Mouse (Mus musculus): ENCODE data around the gene Tmem175. TPM values are rescaled to one million over a fixed set of nuclear protein-coding genes. Genes with fewer than 3 reads are reported as not detected.

Tmem175 gene
- total RNA-seq, 4 experiments from 2014 or later, result 39.5 to 44.9 (median 42.5) TPM

GRCm38 (mm10) chr5:108653341-108653740, 23.8 kb downstream of the Tmem175 start:
- no peak for DNase-seq (ENCODE audit: low spot score in 2 of 2)

DNA sequence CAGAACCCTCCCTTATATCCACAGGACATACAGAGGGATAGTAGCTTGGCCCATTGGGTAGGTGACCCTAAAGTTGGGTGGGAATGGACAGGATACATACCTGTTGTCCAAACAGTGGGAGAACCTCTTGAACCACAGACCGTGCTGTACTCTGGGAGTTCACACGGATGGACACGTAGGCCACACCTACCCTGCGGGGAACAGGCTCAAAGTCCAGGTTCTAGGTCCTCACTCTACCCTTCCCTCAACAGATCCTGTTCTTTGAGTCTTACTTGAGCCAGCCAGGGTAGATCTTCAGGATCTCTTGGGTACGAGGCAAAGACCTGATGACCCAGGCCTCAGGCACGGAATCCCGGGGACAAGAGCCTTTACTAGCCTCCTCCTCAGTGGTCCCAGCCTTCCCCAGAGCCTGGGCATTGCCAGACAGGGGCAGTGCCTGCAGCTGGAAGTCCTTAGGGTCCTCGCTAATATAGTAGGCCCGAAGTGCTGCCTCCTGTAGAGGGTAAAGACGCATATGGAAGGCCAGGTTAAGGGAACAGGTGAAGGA, 24.9 kb downstream of the Tmem175 start:
- no peak for DNase-seq (ENCODE audit: low spot score in 2 of 2)

DNA sequence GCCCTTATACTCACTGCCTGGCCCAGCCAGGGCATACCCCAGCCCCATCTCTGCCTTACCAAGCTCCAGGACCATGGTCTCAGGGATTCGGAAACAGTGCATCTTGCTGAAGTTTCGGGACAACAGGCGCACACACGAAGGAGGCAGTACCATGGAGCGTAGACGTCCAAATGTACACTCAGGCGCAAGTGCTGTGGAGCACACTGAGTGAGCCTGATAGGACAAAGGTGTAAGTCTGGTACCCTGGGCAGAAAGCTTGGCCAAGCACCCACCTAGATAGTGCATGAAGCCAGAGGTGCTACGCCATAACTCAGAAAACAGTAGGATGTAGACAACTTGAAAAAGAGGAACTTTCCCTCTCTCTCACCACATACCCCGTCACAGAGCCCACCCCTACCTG, 25.8 kb downstream of the Tmem175 start:
- no peak for DNase-seq (ENCODE audit: low spot score in 2 of 2)

GRCm38 (mm10) chr5:108655891-108656650, 26.5 kb downstream of the Tmem175 start:
- no peak for DNase-seq (ENCODE audit: low spot score in 2 of 2)

GRCm38 (mm10) chr5:108657406-108657805, 27.8 kb downstream of the Tmem175 start:
- DNase-seq (ENCODE audit: low spot score in 2 of 2), result no peak

DNA sequence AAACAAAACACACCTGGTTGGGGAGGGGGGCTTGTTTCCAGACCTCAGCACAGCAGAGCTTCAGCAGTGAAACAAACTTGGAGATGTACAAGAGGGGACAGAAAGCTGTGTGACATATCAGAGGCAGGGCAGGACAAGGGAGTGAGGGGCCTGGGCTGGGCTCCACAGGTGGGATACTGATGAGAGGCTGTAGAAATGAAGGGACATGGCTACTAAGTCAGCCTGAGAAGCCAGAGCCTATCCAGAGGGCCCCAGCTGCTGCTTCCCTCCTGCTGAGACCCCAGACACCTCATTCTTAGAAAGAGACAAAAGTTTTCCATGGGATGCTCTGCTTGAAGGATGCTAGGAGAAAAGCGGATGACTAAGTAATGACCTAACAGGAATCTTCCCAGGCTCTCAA, 29.0 kb downstream of the Tmem175 start:
- no peak for DNase-seq (ENCODE audit: low spot score in 2 of 2)

DNA sequence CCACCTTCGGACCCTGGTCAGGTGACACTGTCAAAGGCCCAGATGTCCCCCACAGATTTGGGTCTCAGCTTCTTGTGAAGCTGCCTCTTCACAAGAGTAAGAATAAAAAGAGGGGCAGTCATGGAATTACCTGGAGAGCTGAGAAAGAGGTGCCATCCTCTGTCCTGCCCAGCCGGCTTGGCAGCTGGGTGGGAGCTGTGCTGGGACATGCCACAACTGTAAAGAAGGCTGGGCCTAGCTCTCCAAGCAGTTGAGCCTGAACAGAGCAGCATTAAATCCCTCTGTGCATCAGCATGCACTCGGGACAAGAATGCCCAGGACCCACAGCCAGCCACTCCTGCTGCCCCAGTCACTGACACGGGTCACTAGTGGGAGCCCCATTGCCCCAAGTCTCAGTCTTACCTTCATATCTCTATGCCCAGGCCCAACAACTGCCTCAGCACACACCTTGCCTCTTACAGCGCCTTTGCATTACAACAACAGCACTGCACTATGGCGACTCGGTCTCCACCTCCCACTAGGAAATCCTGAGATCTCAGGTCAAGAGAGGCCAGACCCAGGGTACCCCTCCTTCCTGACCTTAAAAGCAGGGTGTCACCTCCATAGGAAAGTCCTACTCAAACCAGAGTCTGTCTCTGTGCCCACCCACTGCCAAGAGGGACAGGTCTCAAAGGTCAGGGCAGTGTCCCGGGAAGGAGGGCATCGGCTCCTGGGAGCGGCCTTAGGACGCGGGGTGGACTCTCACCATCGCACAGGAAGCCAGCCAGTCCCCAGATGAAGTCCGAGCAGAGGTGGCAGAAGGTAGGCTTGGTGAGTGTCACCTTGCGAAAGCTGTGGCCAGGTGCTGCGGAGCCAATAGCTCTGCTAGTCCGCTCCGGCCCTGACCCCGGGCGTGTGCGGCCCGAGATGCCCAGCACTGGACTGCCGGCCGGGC, 30.4 kb downstream of the Tmem175 start, which contains the start of gene Idua:
TSS of gene Idua (plus strand) at position 634 of the 934 bp plus-strand sequence.
- DNase-seq (ENCODE audit: low spot score in 2 of 2), result no peak

- peak; percentile 81 to 87 for DNase-seq (ENCODE audit: low spot score in 2 of 2)
These were observed 31.2 kb downstream of the Tmem175 start for GRCm38 (mm10) chr5:108660632-108661268.

DNA sequence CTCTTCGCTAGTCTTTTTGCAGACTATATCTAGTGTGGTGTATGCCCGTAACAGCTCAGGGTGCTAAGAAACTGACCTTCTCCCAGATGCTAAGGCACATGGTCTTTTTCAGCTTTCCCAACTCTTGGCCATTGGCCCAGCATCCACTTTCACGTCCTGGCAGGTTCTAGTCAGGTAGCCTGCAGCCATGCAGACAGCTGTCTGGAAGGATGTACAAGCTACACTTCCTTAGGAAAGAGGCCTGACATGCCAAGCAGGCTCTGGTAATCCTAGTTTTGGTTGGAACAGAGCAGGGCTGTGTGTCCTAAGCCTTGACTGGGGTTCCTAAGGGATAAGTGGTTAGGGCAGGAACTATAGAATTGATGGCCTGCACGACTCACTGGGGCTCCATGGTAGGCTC, 33.2 kb downstream of the Tmem175 start:
- no peak for DNase-seq (ENCODE audit: low spot score in 2 of 2)

- DNase-seq (ENCODE audit: low spot score in 2 of 2), result no peak
These were observed 35.5 kb downstream of the Tmem175 start for GRCm38 (mm10) chr5:108665066-108665465.

DNA sequence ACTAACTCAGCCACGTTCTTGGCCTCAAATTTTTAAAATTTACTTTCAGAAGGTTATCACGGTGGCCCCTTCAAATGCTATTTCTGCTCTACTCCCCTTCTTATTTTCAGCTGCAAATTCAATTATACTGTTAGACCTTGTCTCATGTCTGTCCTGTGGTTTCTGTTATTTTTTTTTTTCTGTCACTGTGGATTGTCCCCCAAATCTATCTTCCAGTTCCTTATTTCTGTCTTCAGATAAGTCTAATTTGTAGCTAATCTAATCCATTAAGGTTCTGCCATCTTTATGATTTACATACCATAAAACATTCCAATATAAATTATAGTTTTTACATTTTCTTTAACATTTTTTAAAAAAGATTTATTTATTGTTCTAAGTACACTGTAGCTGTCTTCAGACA, 37.8 kb downstream of the Tmem175 start:
- no peak for DNase-seq (ENCODE audit: low spot score in 2 of 2)

DNA sequence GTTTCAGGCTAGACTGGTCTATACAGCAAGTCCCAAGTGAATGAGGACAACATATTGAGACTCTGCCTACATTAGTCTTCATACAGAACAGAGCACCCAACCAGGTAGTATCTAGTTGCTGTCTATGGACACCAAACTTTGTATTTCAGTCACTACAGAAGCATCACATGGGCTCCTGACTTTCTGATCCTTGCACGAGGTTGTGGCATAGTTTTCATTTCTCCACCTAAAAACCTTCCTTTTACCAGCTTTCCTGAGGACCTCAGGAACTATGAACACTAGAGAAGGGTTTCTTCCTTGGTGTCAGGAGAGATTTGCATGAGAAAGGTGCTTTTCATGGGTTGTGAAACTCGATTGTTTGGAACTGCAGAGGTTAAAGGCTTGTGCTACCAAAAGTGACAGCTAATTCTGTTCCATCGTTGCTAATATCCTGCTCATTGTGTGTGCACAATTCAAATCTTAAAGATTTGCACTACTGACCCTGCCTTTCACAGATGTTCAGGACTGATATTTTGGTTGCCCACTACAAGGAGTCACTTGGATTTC, 38.9 kb downstream of the Tmem175 start:
- DNase-seq (ENCODE audit: low spot score in 2 of 2), result no peak

GRCm38 (mm10) chr5:108668977-108669936, 39.7 kb downstream of the Tmem175 start, which contains the start of gene Dgkq:
Dgkq (minus strand) TSS chr5:108669672.
- peak; percentile 88 to 92 for DNase-seq (ENCODE audit: low spot score in 2 of 2)

- no peak for DNase-seq (ENCODE audit: low spot score in 2 of 2)
These were observed 40.4 kb downstream of the Tmem175 start for GRCm38 (mm10) chr5:108669986-108670385.

GRCm38 (mm10) chr5:108670785-108671184, 41.2 kb downstream of the Tmem175 start:
- DNase-seq (ENCODE audit: low spot score in 2 of 2), result no peak

DNA sequence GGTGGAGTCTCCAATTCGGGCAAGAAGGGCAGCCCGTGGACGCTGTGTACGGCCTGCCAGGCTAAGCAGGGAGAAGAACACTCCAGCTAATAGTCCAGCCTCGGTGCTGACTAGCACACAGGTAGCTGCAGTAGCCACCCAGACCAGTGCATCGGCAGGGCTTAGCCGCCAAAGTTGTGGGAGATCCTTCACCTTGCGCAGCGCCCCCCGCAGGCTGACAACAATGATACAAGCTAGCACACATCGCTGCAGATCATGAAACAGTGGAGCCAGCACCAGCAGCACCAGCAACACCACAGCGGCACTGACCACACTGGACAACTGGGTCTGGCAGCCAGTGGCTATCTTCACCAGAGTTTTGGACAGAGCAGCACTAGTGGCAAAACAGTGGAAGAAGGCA, 42.2 kb downstream of the Tmem175 start:
- no peak for DNase-seq (ENCODE audit: low spot score in 2 of 2)

GRCm38 (mm10) chr5:108674624-108675023, 45.1 kb downstream of the Tmem175 start:
- no peak for DNase-seq (ENCODE audit: low spot score in 2 of 2)

- no peak for DNase-seq (ENCODE audit: low spot score in 2 of 2)
These were observed 45.8 kb downstream of the Tmem175 start, which contains the start of gene Slc26a1 for GRCm38 (mm10) chr5:108675251-108675816. Slc26a1 (minus strand) TSS chr5:108675569.

DNA sequence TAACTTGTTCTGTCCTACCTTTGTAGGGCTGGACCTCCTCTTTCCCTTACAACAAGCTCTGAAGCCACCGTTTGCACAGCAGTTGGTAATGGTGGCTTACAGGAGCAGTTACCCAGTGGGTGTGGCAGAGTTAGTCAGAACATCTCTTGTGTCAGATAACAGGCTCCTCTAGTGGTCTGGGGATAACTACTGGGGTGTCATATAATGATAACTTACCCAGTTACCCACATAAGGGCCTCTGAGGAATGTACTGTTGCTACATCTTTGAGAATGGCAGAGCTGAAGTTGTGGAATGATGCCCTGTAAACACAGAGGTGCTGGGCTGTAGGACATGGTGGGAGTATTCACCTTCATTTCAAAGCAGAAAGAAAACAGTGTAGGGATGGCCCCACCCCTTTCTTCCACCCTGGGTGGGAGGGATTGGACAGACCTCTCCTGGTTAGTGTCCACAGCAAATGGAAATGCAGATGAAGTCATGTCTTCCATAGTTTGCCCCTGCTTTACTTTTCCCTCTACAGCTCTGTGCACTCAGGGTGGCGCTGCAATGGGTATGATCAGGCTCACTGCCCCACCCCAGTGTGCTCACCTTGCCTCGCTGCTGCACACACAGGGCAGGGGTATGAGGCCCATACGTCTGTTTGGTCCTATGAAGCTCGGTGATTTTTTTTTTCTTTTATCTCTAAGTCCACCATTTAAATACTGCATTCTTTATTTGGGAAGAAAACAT, 47.4 kb downstream of the Tmem175 start:
- no peak for DNase-seq (ENCODE audit: low spot score in 2 of 2)
